Mouse (Mus musculus) inflammation-experienced regulatory T-cells, adult 16 weeks (primary cell): ENCODE data around the gene Epha8. TPM values are rescaled to one million over a fixed set of nuclear protein-coding genes. Genes with fewer than 3 reads are reported as not detected.

Experiments
- polyA plus RNA-seq: library from polyadenylated mRNA; unstranded; fragments of 100-300 nt; shearing (Covaris generic); gene quantifications from one replicate; pipeline ENCODE4 v1.2.1, GENCODE M21; 2017

The Epha8 gene
- polyA plus RNA-seq = not detected

DNA sequence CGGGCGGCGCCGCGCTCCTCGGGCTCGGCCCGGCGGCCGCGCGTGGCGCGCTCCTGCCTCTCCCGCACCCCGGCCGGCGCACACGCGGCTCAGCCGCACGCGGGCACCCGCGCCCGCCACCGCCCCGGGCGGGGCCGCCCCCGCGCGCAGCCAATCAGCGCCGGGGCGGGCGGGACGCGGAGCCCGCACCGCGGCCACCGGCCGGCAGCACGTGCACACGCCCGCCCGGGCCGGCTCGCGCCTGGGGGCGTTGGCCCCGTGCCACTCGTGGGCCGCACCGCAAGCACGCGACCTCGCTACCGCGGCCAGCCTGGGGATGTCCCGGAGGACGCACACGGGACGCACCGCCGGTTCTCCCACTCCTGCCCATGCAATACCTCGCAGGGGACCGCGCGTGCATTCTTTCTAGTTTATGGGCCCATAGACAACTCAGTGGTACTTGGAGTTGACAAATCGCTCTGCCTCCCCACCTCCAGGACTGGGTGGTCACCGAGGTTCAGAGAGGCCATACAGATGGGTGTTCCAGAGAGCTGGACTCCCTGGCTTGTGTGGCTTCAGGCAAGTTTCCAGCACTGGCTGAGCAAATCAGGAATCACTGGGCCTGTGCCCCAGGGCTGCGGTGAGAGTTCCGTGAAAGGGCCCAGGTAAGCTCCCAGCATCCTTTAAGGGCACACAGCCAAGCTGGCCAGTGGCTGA lies at the start of gene Epha8:
Epha8 (minus strand) TSS at position 66 of the 696 bp plus-strand sequence.

GRCm38 (mm10) chr4:136898637-136899036 lies 58.0 kb downstream of the Epha8 start, which contains the start of gene C1qa:
C1qa (minus strand) TSS chr4:136898803.

DNA sequence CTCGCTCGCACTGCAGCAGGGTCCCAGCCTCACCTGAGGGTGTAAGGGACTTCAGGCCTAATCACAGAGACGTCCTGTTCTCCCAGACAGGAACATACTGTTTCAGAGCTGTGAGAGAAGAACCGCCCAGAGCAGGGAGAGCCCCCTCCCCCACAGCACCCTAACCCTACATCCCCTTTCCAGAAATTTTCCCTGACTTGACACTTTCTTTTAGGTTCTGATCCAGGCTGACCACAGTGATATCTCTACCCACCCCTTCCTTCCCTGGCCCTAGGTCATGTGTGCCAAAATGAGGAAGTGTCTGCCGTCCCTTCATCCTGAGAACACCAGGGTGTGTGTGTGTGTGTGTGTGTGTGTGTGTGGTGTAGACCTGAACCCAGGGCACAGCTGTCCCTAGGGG lies 63.8 kb downstream of the Epha8 start, which contains the start of gene C1qc:
C1qc (minus strand) TSS at position 255 of the 400 bp plus-strand sequence.

DNA sequence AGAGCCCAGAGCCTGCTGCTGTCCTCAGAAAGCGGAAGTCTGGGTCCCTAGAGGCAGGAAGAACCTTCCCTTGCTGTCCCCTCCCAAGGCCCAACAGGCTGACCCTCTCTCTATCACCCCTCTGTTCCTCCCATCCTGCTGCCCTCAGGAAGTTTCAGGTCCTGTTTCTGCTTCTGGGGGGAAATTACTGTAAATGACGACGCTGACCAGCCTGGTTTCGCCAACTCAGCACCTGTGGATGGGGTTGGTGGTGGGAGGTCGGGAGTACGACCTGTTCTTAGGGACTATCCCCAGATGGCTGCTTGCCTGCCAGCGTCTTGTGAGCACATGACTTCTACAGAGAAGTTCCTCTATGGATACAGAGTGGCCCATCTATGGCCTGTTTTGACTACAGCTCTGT lies 70.5 kb downstream of the Epha8 start, which contains the start of gene C1qb:
C1qb (minus strand) TSS at position 87 of the 400 bp plus-strand sequence.

Other genes starting within 250 kb of the Epha8 start
- gene Ephb2, start 120.8 kb downstream of the Epha8 start, polyA plus RNA-seq = not detected
- gene C1qb, start 70.6 kb downstream of the Epha8 start, polyA plus RNA-seq = 24.6 TPM
- 23.6 TPM for gene C1qc, start 63.8 kb downstream of the Epha8 start, polyA plus RNA-seq
- 17.1 TPM for gene C1qa, start 58.0 kb downstream of the Epha8 start, polyA plus RNA-seq
- 12.2 TPM for gene Zbtb40, start 92.0 kb upstream of the Epha8 start, polyA plus RNA-seq